Mouse (Mus musculus): ENCODE results near the gene Nol3. TPM values are rescaled to one million over a fixed set of nuclear protein-coding genes. Genes with fewer than 3 reads are reported as not detected.

The Nol3 gene
- polyA plus RNA-seq, 1 experiment from 2014 or later: 1.9 TPM

DNA sequence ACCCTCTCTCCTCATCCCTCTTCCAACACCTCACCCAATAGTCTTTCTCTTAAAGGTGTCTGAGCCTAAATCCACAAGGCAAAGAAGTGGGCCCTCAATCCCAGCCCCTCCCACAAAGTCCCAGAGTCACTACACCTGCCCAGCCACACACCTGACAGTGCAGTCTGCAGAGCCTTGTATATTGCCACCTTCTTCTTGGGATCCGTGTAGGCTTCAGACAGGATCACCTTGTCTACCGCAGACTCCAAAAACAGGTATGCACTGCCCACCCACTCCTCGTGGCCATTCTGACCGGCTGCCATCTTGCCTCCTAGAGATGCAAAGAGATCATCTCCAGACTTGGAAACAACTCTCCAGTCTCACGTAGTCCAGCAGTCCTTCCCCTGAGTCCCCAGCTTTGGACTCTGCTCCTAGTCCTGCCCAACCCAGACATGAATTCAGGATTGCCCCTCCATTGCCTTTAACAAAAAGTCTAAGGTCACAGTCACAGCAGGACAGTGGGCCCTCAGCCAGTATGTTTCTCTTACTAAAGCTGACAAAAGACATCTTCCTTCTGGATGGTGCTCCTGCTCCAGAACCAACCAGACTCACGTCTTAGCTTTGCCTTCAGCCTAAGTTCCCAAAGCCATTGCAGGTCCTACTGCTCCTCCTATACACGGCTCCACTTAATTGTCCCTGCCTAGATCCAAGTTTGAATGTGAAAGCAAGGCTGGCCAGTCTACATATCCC, 15.4 kb upstream of the Nol3 start:
- no peaks in the 10 kb centered on the region for H3K9me3 ChIP-seq (ENCODE audit: control insufficient read depth, low read depth, low read length)
- no peak overlapping the region for H3K4me3 ChIP-seq (ENCODE audit: low read depth, low read length)
- peaks cover 23% of the 10 kb centered on the region for H3K27me3 ChIP-seq (ENCODE audit: control insufficient read depth, insufficient read depth, low read length)
- WGBS: 69% methylated on average over 7 of the region's 7 CpGs
- H3K9ac ChIP-seq (replicated peaks; ENCODE audit: low read depth, low read length): no peak overlapping the region
- ATAC-seq (ENCODE audit: insufficient number of reproducible peaks, insufficient read depth, low FRiP score, low read depth): no peak
- no peak overlapping the region for H3K27ac ChIP-seq (ENCODE audit: low read length)
- no peaks in the 10 kb centered on the region for H3K36me3 ChIP-seq (ENCODE audit: control insufficient read depth, insufficient read depth, low read length)
- no peak overlapping the region for H3K4me2 ChIP-seq (replicated peaks; ENCODE audit: low read depth, low read length)
- peaks cover 14% of the 10 kb centered on the region for H3K4me1 ChIP-seq (ENCODE audit: control insufficient read depth, insufficient read depth, low read length)

DNA sequence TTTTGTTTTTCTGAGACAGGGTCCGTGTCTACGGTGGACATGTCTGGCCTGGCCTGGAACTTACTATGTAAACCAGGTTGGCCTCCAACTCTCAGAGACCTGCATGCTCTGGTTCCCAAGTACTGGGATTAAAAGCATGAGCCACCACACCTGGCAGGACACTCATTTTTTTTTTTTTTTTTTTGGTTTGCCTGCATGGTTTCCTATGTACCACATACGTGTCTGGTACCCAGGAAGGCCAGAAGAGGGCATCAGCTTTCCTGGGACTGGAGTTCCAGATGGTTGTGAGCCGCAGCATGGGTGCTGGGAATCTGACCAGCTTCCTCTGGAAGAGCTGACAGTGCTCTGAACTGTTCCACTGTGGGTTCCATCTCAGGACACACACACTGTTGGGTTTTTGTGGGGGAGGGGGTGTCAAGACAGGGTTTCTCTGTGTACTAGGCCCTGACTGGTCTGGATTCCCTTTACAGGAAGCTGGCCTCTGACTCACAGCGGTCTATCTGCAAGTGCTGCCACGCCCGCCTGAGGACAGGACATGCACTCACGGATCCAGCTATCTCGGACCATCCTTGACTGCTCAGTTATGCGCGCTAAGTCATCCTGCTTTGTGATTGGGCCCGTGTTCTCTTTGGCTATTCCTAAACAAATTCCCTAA, 14.5 kb upstream of the Nol3 start:
- peaks cover 14% of the 10 kb centered on the region; the same call in 1 of the 2 replicates for H3K4me1 ChIP-seq (ENCODE audit: control insufficient read depth, insufficient read depth, low read length)
- peaks cover 23% of the 10 kb centered on the region for H3K27me3 ChIP-seq (ENCODE audit: control insufficient read depth, insufficient read depth, low read length)
- no peaks in the 10 kb centered on the region for H3K36me3 ChIP-seq (ENCODE audit: control insufficient read depth, insufficient read depth, low read length)
- no peak for ATAC-seq (ENCODE audit: insufficient number of reproducible peaks, insufficient read depth, low FRiP score, low read depth)
- WGBS: 89% methylated on average over 12 of the region's 12 CpGs
- H3K4me3 ChIP-seq (ENCODE audit: low read depth, low read length): no peak overlapping the region
- H3K9ac ChIP-seq (replicated peaks; ENCODE audit: low read depth, low read length): no peak overlapping the region
- H3K27ac ChIP-seq (ENCODE audit: low read length): no peak overlapping the region
- H3K9me3 ChIP-seq (ENCODE audit: control insufficient read depth, low read depth, low read length): no peaks in the 10 kb centered on the region
- H3K4me2 ChIP-seq (replicated peaks; ENCODE audit: low read depth, low read length): no peak overlapping the region

DNA sequence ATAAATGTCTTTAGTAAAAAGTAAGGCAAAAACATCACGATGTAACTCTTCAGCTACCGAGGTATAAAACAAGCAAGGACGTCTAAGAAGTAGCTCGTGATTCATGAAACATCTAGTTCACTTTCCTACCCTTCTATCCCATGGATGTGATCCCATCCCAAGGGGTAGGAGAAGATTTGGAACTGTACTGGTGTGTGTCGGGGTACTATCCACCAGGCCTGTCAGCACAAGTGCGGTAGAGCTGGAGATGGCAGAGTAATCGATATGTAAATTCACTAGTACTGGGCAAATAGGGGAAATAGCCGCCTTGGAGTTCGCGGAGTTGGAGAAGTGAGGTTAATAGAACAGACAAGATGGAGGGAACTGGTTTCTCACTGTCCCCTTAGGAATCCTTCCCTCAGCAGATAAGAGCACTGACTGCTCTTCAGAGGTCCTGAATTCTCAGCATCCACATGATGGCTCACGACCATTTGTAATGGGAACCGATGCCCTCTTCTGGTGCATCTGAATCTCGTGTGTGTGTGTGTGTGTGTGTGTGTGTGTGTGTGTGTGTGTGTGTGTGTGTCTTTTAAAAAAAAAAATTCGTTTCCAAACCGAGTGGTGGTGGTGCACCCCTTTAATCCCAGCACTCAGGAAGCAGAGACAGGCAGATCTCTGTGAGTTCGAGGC, 12.6 kb upstream of the Nol3 start:
- H3K4me3 ChIP-seq (ENCODE audit: low read depth, low read length): 0 out of 2 replicates have a peak overlapping the region, but pooled peaks have one; percentile 71
- 45% methylated on average over 15 of the region's 16 CpGs for WGBS
- H3K9me3 ChIP-seq (ENCODE audit: control insufficient read depth, low read depth, low read length): no peaks in the 10 kb centered on the region
- H3K9ac ChIP-seq (replicated peaks; ENCODE audit: low read depth, low read length): no peak overlapping the region
- no peak overlapping the region for H3K27ac ChIP-seq (ENCODE audit: low read length)
- no peak for ATAC-seq (ENCODE audit: insufficient number of reproducible peaks, insufficient read depth, low FRiP score, low read depth)
- H3K4me2 ChIP-seq (replicated peaks; ENCODE audit: low read depth, low read length): peak overlapping the region; percentile 76
- H3K4me1 ChIP-seq (ENCODE audit: control insufficient read depth, insufficient read depth, low read length): peaks cover 19% of the 10 kb centered on the region
- H3K27me3 ChIP-seq (ENCODE audit: control insufficient read depth, insufficient read depth, low read length): peaks cover 31% of the 10 kb centered on the region
- H3K36me3 ChIP-seq (ENCODE audit: control insufficient read depth, insufficient read depth, low read length): no peaks in the 10 kb centered on the region

DNA sequence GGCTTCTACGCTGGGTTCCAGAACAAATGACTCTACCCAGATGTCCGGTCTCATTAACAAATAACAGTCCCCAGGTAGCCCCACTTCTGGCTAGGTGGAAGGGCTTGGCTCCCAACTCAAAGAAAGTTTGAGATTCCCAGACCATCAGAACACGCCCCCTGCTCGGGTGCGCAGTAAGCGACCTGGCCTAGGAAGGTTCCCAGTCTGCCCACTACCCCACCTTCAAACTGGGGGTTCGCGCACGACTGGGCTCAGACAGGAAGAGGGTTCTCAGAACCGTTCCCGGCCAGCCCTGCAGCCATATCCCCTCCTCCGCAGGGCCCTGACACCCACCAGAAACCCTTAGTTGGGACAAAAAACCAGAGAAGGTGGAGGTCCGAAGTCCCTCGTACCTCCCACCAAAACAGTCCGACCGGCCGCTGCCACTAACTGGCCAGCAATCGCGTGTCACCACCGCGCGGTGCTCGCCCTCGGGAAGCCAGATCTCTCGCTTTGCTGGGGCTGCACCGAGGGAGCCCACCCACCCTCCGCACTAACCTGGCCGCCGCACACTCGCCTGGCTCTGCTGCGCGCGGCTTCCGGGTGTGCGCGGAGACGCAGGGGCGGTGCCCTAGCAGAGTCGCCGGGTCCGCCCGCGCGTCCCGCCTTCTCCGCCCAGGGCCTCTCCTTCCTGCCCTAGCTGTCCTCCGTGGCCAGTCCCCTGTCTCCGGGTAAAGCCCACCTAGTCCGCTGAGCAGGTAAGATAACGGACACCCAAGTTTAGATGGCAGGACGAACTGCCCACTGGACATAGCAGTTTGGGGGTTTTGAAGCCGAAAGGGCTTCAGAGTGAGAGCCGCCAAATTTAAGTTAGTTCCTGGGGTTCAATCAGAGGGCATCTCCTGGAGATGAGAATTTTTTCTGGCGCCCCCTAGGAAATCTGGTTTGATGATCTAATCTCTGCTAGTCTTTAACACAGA, 11.6 kb upstream of the Nol3 start, which contains the start of the genes Tradd and Fbxl8:
Gene Tradd (minus strand): TSS at position 586 of the 959 bp plus-strand sequence.
Gene Fbxl8 (plus strand): TSS at position 625 of the 959 bp plus-strand sequence.
- ATAC-seq (ENCODE audit: insufficient number of reproducible peaks, insufficient read depth, low FRiP score, low read depth): peak; percentile 83
- H3K9me3 ChIP-seq (ENCODE audit: control insufficient read depth, low read depth, low read length): no peaks in the 10 kb centered on the region
- peaks cover 33% of the 10 kb centered on the region for H3K27me3 ChIP-seq (ENCODE audit: control insufficient read depth, insufficient read depth, low read length)
- WGBS: 1% methylated on average over 54 of the region's 54 CpGs
- no peak within 1 kb of the TSS for H3K27ac ChIP-seq (ENCODE audit: low read length)
- H3K4me1 ChIP-seq (ENCODE audit: control insufficient read depth, insufficient read depth, low read length): peaks cover 19% of the 10 kb centered on the region
- peak within 1 kb of the TSS; percentile 41 for H3K9ac ChIP-seq (replicated peaks; ENCODE audit: low read depth, low read length)
- H3K4me3 ChIP-seq (ENCODE audit: low read depth, low read length): peak within 1 kb of the TSS; percentile 71
- peak within 1 kb of the TSS; percentile 76 for H3K4me2 ChIP-seq (replicated peaks; ENCODE audit: low read depth, low read length)
- no peaks in the 10 kb centered on the region for H3K36me3 ChIP-seq (ENCODE audit: control insufficient read depth, insufficient read depth, low read length)

DNA sequence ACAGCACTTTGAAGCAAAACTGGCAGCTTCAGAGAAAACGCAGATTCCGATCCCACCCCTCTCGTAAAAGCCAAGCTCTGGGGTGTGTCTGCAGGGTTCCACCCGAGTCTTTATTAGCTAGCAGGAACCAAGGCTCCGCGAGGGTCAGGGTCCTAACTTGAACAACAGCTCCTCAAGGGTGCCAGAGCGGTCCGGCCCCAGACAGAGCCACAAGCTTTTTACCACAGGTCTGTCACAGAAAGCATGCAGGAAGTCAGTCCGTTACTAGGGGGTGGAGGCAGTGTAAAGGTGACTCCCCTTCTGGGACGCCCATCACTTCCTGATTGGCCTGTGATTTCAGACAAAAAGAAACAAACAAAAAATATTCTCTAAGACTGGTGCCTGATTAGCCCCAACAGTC, 10.8 kb upstream of the Nol3 start:
- Histone ChIP-seq H3K4me2 (replicated peaks; ENCODE audit: low read depth, low read length) (peak overlapping the region; percentile 76), H3K4me1 (ENCODE audit: control insufficient read depth, insufficient read depth, low read length) (peaks cover 21% of the 10 kb centered on the region), H3K4me3 (ENCODE audit: low read depth, low read length) (peak overlapping the region; percentile 71), H3K36me3 (ENCODE audit: control insufficient read depth, insufficient read depth, low read length) (no peaks in the 10 kb centered on the region), H3K27me3 (ENCODE audit: control insufficient read depth, insufficient read depth, low read length) (peaks cover 32% of the 10 kb centered on the region), H3K9ac (replicated peaks; ENCODE audit: low read depth, low read length) (no peak overlapping the region; the same call in 1 of the 2 replicates), H3K27ac (ENCODE audit: low read length) (no peak overlapping the region), H3K9me3 (ENCODE audit: control insufficient read depth, low read depth, low read length) (no peaks in the 10 kb centered on the region)
- ATAC-seq (ENCODE audit: insufficient number of reproducible peaks, insufficient read depth, low FRiP score, low read depth): no peak
- 11% methylated on average over 10 of the region's 10 CpGs for WGBS

DNA sequence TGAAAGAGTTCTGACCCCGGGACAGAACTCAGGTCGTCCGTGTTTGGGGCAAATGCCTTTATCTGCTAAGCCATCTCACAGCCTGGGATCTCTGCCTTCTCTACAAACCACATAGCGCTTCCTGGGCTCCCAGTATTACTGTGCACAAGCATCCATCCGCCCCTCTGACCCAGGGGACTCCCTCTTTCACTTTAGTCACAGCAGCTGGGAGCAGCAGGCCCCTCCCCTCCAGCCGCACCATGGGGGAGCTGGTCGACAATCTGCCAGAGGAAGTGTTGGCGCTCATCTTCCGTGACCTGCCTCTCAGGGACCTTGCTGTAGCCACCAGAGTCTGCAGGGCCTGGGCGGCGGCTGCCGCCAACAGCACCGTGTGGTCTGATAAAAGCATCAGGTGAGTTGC, 9.2 kb upstream of the Nol3 start:
- no peak for ATAC-seq (ENCODE audit: insufficient number of reproducible peaks, insufficient read depth, low FRiP score, low read depth)
- Histone ChIP-seq H3K9me3 (ENCODE audit: control insufficient read depth, low read depth, low read length) (no peaks in the 10 kb centered on the region), H3K4me1 (ENCODE audit: control insufficient read depth, insufficient read depth, low read length) (peaks cover 21% of the 10 kb centered on the region), H3K27me3 (ENCODE audit: control insufficient read depth, insufficient read depth, low read length) (peaks cover 45% of the 10 kb centered on the region), H3K9ac (replicated peaks; ENCODE audit: low read depth, low read length) (no peak overlapping the region), H3K4me2 (replicated peaks; ENCODE audit: low read depth, low read length) (no peak overlapping the region), H3K36me3 (ENCODE audit: control insufficient read depth, insufficient read depth, low read length) (no peaks in the 10 kb centered on the region), H3K27ac (ENCODE audit: low read length) (no peak overlapping the region), H3K4me3 (ENCODE audit: low read depth, low read length) (no peak overlapping the region)
- 26% methylated on average over 13 of the region's 13 CpGs for WGBS

DNA sequence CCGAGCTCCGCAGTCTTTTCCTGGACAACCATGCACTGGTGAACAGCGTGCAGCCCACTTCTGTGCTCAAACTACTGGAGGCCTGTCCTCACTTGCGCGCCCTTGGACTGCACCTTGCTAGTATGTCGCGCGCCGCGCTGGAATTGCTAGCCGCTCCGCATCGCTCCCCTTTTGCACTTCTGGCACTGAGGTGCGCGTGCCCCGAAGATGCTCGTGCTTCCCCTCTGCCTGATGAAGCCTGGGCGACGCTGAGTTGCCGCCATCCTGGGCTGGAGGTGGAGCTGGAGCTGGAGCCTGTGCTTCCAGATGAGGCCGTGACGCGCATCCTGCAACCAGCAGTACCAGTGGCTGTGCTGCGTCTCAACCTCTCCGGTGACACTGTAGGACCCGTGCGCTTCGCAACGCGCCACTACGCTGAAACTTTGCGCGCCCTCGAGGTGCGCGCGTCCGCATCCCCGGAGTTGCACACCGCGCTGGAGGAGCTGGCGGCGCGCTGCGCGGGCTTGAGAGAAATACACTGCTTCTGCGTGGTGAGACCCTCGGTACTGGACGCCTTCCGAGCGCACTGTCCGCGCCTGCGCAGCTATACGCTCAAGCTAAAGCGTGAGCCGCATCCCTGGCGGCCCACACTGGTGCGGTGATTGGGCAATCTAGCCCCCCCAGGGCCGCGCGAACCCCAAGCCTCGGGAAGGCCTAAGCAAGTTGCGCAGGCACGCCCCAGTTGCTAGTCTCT, 7.4 kb upstream of the Nol3 start:
- WGBS: under 1% methylated on average over 65 of the region's 65 CpGs
- peak; percentile 38 for ATAC-seq (ENCODE audit: insufficient number of reproducible peaks, insufficient read depth, low FRiP score, low read depth)
- H3K27me3 ChIP-seq (ENCODE audit: control insufficient read depth, insufficient read depth, low read length): peaks cover 55% of the 10 kb centered on the region
- peak overlapping the region; percentile 40 for H3K4me3 ChIP-seq (ENCODE audit: low read depth, low read length)
- no peak overlapping the region for H3K27ac ChIP-seq (ENCODE audit: low read length)
- H3K9me3 ChIP-seq (ENCODE audit: control insufficient read depth, low read depth, low read length): no peaks in the 10 kb centered on the region
- H3K36me3 ChIP-seq (ENCODE audit: control insufficient read depth, insufficient read depth, low read length): no peaks in the 10 kb centered on the region
- no peak overlapping the region; the same call in 1 of the 2 replicates for H3K9ac ChIP-seq (replicated peaks; ENCODE audit: low read depth, low read length)
- H3K4me1 ChIP-seq (ENCODE audit: control insufficient read depth, insufficient read depth, low read length): peaks cover 21% of the 10 kb centered on the region
- H3K4me2 ChIP-seq (replicated peaks; ENCODE audit: low read depth, low read length): peak overlapping the region; percentile 76

Measured in stomach, embryonic 14.5 days (tissue).